Mouse (Mus musculus) liver, adult 2 months (tissue): ENCODE data around the gene Csnk1d. TPM values are rescaled to one million over a fixed set of nuclear protein-coding genes. Genes with fewer than 3 reads are reported as not detected.

Source experiments
- DNase-seq: peaks from one replicate; pipeline ENCODE4 v3.0.0-alpha.2; 2011; ENCODE audit warnings: low read depth, low spot score; ENCODE audit errors: extremely low read depth
- H3K27ac ChIP-seq: fragments of 200-500 bp; replicated peaks from 2 replicates; pipeline ENCODE4 v1.5.1; 2012; ENCODE audit warnings: low read depth, mild to moderate bottlenecking, control low read depth, inconsistent platforms, low read length; ENCODE audit not compliant: insufficient read depth
- H3K27me3 ChIP-seq: fragments of 200-500 bp; 2 replicates; pipeline ENCODE4 v1.6.1; 2012; ENCODE audit warnings: mild to moderate bottlenecking, moderate library complexity, low read length, inconsistent platforms; ENCODE audit not compliant: control insufficient read depth, insufficient read depth
- H3K36me3 ChIP-seq: fragments of 200-500 bp; 2 replicates; pipeline ENCODE4 v1.6.1; 2012; ENCODE audit warnings: low read length, inconsistent platforms; ENCODE audit not compliant: control insufficient read depth, insufficient read depth
- H3K4me1 ChIP-seq: fragments of 200-500 bp; 2 replicates; pipeline ENCODE4 v1.6.1; 2011; ENCODE audit warnings: low read length; ENCODE audit not compliant: control insufficient read depth, insufficient read depth
- H3K4me3 ChIP-seq: fragments of 200-500 bp; 2 replicates; pipeline ENCODE4 v1.5.1; 2011; ENCODE audit warnings: low read depth, mild to moderate bottlenecking, control low read depth, low read length, moderate library complexity; ENCODE audit not compliant: insufficient read depth
- H3K79me2 ChIP-seq: fragments of 200-500 bp; 2 replicates; pipeline ENCODE4 v1.6.1; 2012; ENCODE audit warnings: inconsistent platforms, mild to moderate bottlenecking, low read length, moderate library complexity; ENCODE audit not compliant: control insufficient read depth, insufficient read depth
- H3K9ac ChIP-seq: fragments of 200-500 bp; 2 replicates; pipeline ENCODE4 v1.6.1; 2012; ENCODE audit warnings: low read depth, mild to moderate bottlenecking, control low read depth, inconsistent platforms, low read length
- CTCF ChIP-seq: fragments of 200-500 bp; IDR thresholded peaks from 2 replicates; pipeline ENCODE4 v1.5.1; 2011; ENCODE audit warnings: low read depth, low read length, control low read depth
- POLR2A ChIP-seq: fragments of 200-500 bp; IDR thresholded peaks from 2 replicates; pipeline ENCODE4 v1.6.1; 2011; ENCODE audit warnings: low read length, control low read depth; ENCODE audit not compliant: insufficient read depth; ENCODE audit errors: extremely low read depth
- WGBS: fragments of 180-500 bp; shearing (Covaris S2); methylation state at CpG from one replicate; pipeline ENCODE4 v1.1.7; 2018; 5-methylcytosine and 5-hydroxymethylcytosine counted together
- polyA plus RNA-seq: library from polyadenylated mRNA; depleted of rRNA; stranded (reverse); fragments of >200 nt; gene quantifications from 2 replicates; pipeline ENCODE4 v1.2.3, GENCODE M21; 2012
- total RNA-seq: library from RNA; depleted of rRNA; stranded (reverse); fragments of >200 nt; gene quantifications from 2 replicates; pipeline ENCODE4 v1.2.3, GENCODE M21; 2014

The Csnk1d gene
- total and polyA plus RNA-seq, 2 experiments = 28.3 to 36.4 TPM

DNA sequence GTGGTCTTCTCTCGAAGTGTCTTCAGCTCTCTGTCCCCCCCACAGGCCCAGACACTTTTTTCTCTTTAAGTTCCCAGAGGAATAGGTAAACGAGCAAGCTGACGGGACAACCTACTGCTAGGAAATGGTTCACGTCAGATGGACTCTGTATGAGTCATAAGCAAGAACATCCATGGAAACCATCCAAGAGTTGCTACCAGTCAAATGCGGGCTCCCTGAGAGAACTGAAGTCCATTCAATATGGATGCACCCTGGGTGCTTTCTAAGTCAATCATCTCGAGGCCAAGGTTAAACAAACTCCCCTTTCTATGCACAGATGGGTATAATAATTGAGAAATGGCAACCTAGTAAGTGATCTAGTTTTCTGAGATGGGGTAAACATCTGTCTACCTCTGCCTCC is 17.8 kb downstream of the Csnk1d start:
- TF ChIP-seq POLR2A = no peak
- no peak for TF ChIP-seq CTCF
- Histone ChIP-seq H3K79me2 (peaks cover 24% of the 10 kb centered on the region; the same call in 1 of the 2 replicates), H3K27ac (no peak overlapping the region), H3K4me3 (no peak overlapping the region), H3K9ac (no peak overlapping the region), H3K36me3 (peaks cover 69% of the 10 kb centered on the region), H3K4me1 (peaks cover 3% of the 10 kb centered on the region; the same call in 1 of the 2 replicates), H3K27me3 (no peaks in the 10 kb centered on the region)
- 39% methylated on average over 6 of the region's 6 CpGs for WGBS
- DNase-seq = peak; percentile 47

DNA sequence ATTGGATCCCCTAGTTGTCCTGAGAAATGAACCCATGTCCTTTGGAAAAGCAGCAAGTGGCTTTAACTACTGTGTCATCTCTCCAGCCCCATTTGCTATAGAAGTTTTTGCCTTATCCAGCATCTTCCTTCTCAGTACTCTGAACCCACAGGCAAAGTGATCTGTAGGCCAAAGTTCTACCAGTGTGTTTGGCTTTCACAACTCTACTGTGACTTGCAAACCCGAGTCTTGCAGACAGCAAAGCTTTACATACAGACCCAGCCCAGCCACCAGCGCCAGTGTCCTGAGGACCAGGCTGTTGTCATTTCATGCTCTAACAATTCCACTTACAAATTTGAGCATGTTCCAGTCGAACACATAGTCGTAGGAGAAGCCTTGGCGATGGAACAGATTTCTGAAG is 19.9 kb downstream of the Csnk1d start:
- peak; percentile 76 for DNase-seq
- H3K4me3 ChIP-seq = no peak overlapping the region
- H3K79me2 ChIP-seq = peaks cover 12% of the 10 kb centered on the region; the same call in 1 of the 2 replicates
- 53% methylated on average over 5 of the region's 5 CpGs for WGBS
- no peaks in the 10 kb centered on the region for H3K27me3 ChIP-seq
- no peak overlapping the region for H3K27ac ChIP-seq
- H3K4me1 ChIP-seq = peaks cover 3% of the 10 kb centered on the region; the same call in 1 of the 2 replicates
- peaks cover 80% of the 10 kb centered on the region for H3K36me3 ChIP-seq
- H3K9ac ChIP-seq = no peak overlapping the region
- TF ChIP-seq CTCF = no peak
- no peak for TF ChIP-seq POLR2A

DNA sequence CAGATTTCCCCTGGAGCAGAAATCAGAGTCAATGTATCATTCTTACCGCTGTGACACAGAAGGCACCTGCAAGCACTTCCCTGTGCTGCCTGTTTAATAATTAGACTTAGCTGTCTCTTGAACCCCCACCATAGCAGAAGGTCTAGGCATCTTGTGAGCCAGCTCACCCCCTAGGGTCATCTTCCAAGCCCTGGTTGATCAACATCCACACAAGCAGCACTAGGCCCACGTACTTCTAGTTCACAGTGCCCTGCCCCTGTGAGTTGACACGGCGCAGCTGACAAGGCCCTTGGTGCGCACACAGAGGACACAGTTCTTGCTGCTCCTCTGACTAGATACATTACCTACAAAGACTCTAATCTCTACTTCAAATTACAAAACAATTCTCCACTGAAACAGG is 21.4 kb downstream of the Csnk1d start:
- H3K36me3 ChIP-seq = peaks cover 85% of the 10 kb centered on the region
- H3K79me2 ChIP-seq = peaks cover 11% of the 10 kb centered on the region; the same call in 1 of the 2 replicates
- H3K27ac ChIP-seq = no peak overlapping the region
- DNase-seq = no peak
- H3K4me1 ChIP-seq = peaks cover 3% of the 10 kb centered on the region; the same call in 1 of the 2 replicates
- no peak for TF ChIP-seq POLR2A
- TF ChIP-seq CTCF = no peak
- H3K4me3 ChIP-seq = no peak overlapping the region
- WGBS = 93% methylated on average over 5 of the region's 5 CpGs
- H3K9ac ChIP-seq = no peak overlapping the region
- H3K27me3 ChIP-seq = no peaks in the 10 kb centered on the region

DNA sequence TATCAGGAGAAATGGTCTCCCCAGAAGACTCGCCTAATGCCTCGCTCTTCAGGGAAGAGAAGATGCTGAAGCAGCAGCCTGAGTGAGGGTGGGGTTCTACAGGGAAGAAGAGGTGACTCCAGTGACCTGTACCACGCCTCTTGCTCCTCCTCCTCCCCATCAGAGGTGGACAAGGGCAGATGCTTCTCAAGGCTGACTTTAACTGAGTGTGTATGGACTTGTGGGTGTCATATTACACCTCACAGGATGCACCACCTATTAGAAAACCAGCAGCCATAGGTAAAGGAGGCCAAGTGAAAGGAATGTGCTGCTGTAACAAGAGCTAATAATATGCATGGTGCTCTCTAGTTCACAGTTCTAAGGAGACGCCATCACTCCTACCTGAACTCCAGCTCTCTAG is 25.5 kb downstream of the Csnk1d start:
- no peak overlapping the region for H3K4me3 ChIP-seq
- WGBS = 87% methylated on average over 4 of the region's 4 CpGs
- H3K36me3 ChIP-seq = peaks cover 68% of the 10 kb centered on the region
- H3K27me3 ChIP-seq = no peaks in the 10 kb centered on the region
- no peak for TF ChIP-seq POLR2A
- no peak for TF ChIP-seq CTCF
- H3K9ac ChIP-seq = no peak overlapping the region
- H3K4me1 ChIP-seq = no peaks in the 10 kb centered on the region
- peaks cover 2% of the 10 kb centered on the region; the same call in 1 of the 2 replicates for H3K79me2 ChIP-seq
- no peak for DNase-seq
- H3K27ac ChIP-seq = no peak overlapping the region

DNA sequence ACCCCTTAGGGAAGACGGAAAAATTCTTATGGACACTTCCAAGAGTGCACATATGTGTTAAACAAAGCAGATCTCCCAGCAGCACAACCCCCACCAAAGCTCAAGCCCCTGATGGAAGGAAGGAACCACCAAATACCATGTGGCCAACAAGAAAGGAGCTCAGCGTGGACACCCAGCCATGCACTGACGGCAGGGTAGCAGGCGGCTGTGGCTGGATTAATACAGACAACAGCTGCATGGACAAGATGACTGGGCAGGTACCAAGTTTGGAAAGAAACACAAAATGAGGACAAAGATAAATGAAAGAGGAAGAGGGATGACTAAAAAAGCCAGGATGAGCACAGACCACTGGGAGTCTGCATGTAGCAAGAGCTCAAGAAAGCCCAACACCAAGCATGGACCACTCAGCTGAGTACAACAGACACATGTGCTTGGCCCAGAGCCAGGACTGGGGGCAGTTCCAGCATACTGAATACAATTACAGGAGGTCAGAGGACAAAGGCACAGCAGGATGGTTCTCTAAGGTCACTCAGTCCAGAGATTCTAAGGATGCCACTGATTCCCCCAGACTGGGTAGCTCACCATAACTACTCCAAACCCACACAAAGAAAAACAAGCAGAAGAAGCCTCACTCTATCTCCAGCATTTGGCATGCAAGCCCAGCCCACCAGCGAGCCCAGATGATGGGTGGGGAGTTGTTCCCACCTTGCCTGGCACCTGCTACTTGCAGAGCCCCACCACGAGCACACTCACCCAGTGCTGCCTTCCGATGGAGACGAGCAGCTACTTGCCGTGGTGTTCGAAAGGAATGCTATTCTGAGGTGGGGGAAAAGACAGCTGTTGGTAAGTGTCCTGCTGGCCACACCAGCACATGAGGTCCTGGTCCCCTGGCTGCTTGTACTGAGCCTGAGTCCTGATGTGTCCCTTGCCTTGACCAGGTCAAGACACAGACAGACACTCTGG is 26.7 kb downstream of the Csnk1d start:
- no peak for DNase-seq
- Histone ChIP-seq H3K9ac (no peak overlapping the region), H3K4me1 (no peaks in the 10 kb centered on the region), H3K4me3 (no peak overlapping the region), H3K27me3 (no peaks in the 10 kb centered on the region), H3K79me2 (no peaks in the 10 kb centered on the region), H3K27ac (no peak overlapping the region), H3K36me3 (peaks cover 57% of the 10 kb centered on the region)
- WGBS = 92% methylated on average over 10 of the region's 10 CpGs
- TF ChIP-seq CTCF (no peak), POLR2A (no peak)

DNA sequence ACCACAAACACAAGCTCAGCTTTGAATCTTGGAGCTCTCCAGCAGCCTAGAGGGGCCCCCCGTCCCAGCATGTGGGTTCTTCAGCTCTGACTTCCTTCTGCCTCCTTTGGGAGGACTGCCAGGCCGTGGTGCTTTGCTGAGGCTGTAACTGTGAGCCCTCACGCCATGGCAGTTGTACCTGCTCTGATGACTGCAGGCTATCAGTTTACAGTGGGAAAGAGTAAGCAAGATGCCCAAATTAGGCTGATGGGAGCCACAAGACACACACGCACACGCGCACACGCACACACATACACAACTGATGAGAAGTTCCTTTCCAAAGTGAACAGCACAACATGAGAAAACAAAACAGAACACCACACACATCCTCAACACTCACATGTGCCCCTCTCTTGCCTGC is 28.2 kb downstream of the Csnk1d start:
- 92% methylated on average over 7 of the region's 7 CpGs for WGBS
- Histone ChIP-seq H3K9ac (no peak overlapping the region), H3K27ac (no peak overlapping the region), H3K4me3 (no peak overlapping the region), H3K4me1 (no peaks in the 10 kb centered on the region), H3K36me3 (peaks cover 43% of the 10 kb centered on the region), H3K27me3 (no peaks in the 10 kb centered on the region), H3K79me2 (no peaks in the 10 kb centered on the region)
- no peak for TF ChIP-seq POLR2A
- TF ChIP-seq CTCF = no peak
- no peak for DNase-seq
